Mouse (Mus musculus) MEL (cell line): ENCODE results near the gene Tlr12.

ENCODE experiments used
- CTCF ChIP-seq, 3 experiments: IDR thresholded peaks in 2 of 3; conservative IDR thresholded peaks in 1 of 3; 2 replicates each; pipeline ENCODE4 v1.5.1; 2011 to 2012; ENCODE audit warnings: low read length in 3 of 3, low read depth in 2 of 3, mild to moderate bottlenecking in 2 of 3, improper control_type of control experiment in 1 of 3, inconsistent platforms in 1 of 3, mixed read lengths in 1 of 3, moderate library complexity in 1 of 3; ENCODE audit not compliant: control insufficient read depth in 1 of 3, insufficient read depth in 1 of 3, poor library complexity in 1 of 3, severe bottlenecking in 1 of 3
- EP300 ChIP-seq, 2 experiments: IDR thresholded peaks; 2 replicates each; pipeline ENCODE4 v1.6.1; 2011; ENCODE audit warnings: improper control_type of control experiment in 2 of 2, low read length in 2 of 2, low read depth in 1 of 2, mild to moderate bottlenecking in 1 of 2
- HCFC1 ChIP-seq: IDR thresholded peaks from 2 replicates; pipeline ENCODE4 v1.6.1; 2012; ENCODE audit warnings: low read depth, mild to moderate bottlenecking, inconsistent platforms, low read length, improper control_type of control experiment, moderate library complexity
- MAX ChIP-seq: IDR thresholded peaks from 2 replicates; pipeline ENCODE4 v1.6.1; 2011; ENCODE audit warnings: low read length, improper control_type of control experiment
- MAZ ChIP-seq: IDR thresholded peaks from 2 replicates; pipeline ENCODE4 v1.6.1; 2012; ENCODE audit warnings: low read depth, mild to moderate bottlenecking, inconsistent platforms, low read length, improper control_type of control experiment
- NRF1 ChIP-seq: IDR thresholded peaks from 2 replicates; pipeline ENCODE4 v1.6.1; 2014; ENCODE audit warnings: low read depth, mild to moderate bottlenecking, inconsistent platforms, low read length, improper control_type of control experiment, moderate library complexity; ENCODE audit not compliant: poor library complexity, insufficient read depth, severe bottlenecking
- POLR2A ChIP-seq, 2 experiments: IDR thresholded peaks; 2 replicates each; pipeline ENCODE4 v1.6.1; 2011 to 2012; ENCODE audit warnings: low read length in 2 of 2, mild to moderate bottlenecking in 2 of 2, control low read depth in 1 of 2, improper control_type of control experiment in 1 of 2, low read depth in 1 of 2, moderate library complexity in 1 of 2; ENCODE audit not compliant: control insufficient read depth in 1 of 2, insufficient read depth in 1 of 2, poor library complexity in 1 of 2

DNA sequence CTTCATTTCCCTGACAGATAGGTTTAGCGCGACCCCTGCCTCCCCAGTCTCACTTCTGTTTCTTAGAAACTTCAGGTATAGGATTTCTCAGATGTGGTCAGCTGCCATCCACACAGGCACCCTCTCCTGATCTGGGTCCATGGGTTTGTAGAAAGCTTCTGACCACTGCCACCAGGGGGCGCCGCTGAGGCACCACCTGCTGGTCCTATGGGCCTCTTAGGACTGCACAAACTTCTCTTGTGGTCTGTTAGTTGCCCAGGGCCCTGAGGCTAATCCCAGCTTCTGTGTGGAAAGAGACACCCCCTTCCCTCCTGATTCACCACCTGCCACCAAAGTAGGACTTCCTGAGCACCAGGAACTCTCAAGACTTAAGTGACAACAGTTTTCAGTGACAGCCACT is 39.2 kb downstream of the Tlr12 start:
- TF ChIP-seq HCFC1 (no peak), EP300 (IDR thresholded peaks at IDR 0.05; ENCODE audit: low read depth in 1 of 2, low read length in 2 of 2) (no peak), CTCF (IDR thresholded peaks at IDR 0.05 in 2 of 3, conservative IDR thresholded peaks at IDR 0.05 in 1 of 3; ENCODE audit: control insufficient read depth in 1 of 3, insufficient read depth in 1 of 3, low read depth in 2 of 3, low read length in 3 of 3, poor library complexity in 1 of 3, severe bottlenecking in 1 of 3) (peak; percentile 39 to 60 (median 44)), NRF1 (no peak), MAX (no peak), POLR2A (IDR thresholded peaks at IDR 0.05; ENCODE audit: control insufficient read depth in 1 of 2, insufficient read depth in 1 of 2, low read depth in 1 of 2, low read length in 2 of 2, poor library complexity in 1 of 2) (no peak), MAZ (no peak)
